Mouse (Mus musculus) hindlimb bud, embryonic 11.5 days (tissue): ENCODE results near the gene Myct1.
A peak's percentile ranks its signal among the peaks of the same experiment; 100 is the strongest.

ENCODE experiments used
- DNase-seq: peaks from one replicate; pipeline ENCODE4 v3.0.0-alpha.2; 2012; ENCODE audit warnings: low read depth, low spot score; ENCODE audit errors: extremely low spot score

The Myct1 gene

DNA sequence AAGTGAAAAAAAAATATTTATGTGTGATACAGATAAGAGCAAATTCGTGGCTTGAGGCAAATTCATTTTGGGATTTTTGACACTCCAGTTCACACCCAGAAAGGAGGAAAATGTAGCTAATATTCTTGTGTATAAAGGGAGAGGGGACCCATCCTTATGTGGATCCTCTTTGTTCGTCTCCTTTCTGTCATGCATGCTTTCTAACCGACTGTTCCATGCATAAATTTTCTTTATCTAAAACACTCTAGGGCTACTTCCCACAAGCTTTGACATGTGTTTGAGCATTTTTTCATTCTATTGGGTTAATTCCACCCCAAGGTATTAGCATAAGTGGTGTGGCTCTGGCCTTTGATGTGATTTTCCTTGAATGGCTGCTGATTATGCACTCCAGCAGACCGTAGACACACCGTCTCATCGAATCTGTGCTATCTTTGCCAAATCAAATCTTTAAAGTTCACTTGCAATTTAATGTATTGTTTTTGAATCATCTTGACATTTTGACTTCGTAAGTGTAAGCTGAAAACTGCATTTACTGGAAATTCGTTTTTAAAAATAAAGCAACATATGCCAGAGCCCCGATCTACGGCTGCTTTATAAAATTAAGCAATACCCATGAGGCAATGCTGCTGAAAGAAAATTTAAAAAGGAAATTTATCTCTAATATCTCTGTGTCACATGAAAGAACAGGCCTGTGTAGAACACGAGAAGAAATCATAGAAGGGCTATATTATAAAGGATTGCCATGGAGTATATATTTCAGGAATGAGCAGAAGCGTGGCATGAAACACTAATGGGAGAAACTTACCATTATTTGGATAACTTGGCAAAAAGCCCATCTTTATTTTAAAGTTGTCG, 21.8 kb downstream of the Myct1 start:
- DNase-seq: no peak

DNA sequence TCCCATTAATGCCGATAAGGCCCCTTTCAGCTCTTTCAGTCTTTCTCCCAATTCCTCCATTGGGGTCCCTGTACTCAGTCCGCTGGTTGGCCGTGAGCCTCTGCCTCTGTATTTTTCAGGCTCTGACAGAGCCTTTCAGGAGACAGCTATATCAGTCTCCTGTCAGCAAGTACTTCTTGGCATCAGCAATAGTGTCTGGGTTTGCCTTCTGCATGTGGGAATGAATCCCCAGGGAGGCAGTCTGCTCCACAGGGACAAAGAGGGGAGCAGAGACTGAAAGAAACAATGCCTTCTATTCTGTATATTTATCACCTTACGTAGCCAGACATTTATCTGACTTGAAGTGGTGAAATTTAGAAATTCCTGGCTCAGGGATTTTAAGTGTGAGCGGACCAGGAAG, 32.7 kb downstream of the Myct1 start:
- no peak for DNase-seq

GRCm38 (mm10) chr10:5633672-5634200, 40.2 kb downstream of the Myct1 start:
- no peak for DNase-seq

- no peak for DNase-seq
Observed at GRCm38 (mm10) chr10:5634336-5634735, 40.8 kb downstream of the Myct1 start.

DNA sequence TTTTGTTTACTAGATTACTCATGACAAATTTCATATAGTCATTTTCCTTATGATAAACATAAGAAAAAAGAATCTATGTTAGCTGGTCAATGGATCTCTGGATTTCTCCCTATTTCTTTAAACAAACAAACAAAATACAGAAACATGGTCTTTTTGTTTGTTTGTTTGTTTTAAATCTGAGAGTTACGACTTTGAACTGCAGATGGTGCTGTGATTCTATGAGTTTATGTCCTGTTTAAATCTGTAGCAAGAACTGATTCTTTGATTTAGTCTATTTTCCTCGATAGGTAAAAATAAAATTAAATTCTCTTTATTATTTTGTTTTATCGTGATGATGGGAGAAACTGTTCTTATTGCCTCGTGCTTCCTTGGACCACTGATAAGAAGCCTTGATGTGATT, 43.7 kb downstream of the Myct1 start:
- no peak for DNase-seq

DNA sequence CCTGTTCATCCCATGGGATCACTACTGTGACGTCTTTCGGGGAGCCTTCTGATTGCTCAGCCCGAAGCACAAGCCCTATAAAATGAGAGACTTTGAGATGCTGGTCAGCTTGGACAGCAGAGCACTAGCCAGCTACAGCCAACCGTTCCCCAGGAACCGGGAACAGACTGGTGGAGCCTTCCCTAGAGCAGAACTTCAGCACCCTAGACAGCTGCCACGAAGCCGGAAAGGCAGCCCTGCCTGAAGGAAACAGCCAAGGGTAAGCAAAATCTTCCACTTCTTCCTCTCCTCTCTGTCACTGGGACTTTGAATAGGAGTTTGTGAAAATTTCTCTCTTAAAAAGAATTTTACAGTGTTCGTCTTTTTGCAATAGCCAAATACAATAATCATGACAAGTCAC, 45.5 kb downstream of the Myct1 start, which contains the start of gene Vip:
Gene Vip, plus strand, starts transcription at position 107 of the 400 bp plus-strand sequence.
- DNase-seq: peak; percentile 12
